Mouse (Mus musculus) skeletal muscle tissue, postnatal 0 days (tissue): ENCODE measurements around the gene Krtap4-7. TPM values are rescaled to one million over a fixed set of nuclear protein-coding genes. Genes with fewer than 3 reads are reported as not detected.

Experiments used
- polyA plus RNA-seq: library from polyadenylated mRNA; unstranded; fragments of >200 nt; fragmentation: Nextera tagmentation; extraction: Ambion mirVana; gene quantifications from 2 replicates; pipeline ENCODE4 v1.2.1, GENCODE M21; 2015

The Krtap4-7 gene
- not detected in 2 replicates for polyA plus RNA-seq

DNA sequence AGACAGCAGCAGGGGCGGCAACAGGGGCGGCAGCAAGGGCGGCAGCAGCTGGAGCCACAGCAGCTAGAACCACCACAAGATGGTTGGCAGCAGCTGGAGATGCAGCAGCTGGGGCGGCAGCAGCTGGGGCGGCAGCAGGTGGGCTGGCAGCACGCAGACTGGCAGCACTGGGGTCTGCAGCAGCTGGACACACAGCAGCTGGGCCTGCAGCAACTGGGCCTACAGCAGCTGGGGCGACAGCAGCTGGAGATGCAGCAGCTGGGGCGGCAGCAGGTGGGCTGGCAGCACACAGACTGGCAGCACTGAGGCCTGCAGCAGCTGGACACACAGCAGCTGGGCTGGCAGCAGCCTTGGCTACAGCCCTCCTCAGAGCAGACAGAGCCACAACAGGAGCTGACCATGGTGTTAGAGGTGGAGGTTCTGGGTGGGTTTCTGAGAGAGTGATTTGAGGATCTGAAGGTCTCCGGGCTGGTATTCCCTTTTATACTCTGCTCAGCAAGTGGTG is at the start of gene Krtap4-7:
Gene Krtap4-7, minus strand, starts transcription at position 455 of the 505 bp plus-strand sequence.

DNA sequence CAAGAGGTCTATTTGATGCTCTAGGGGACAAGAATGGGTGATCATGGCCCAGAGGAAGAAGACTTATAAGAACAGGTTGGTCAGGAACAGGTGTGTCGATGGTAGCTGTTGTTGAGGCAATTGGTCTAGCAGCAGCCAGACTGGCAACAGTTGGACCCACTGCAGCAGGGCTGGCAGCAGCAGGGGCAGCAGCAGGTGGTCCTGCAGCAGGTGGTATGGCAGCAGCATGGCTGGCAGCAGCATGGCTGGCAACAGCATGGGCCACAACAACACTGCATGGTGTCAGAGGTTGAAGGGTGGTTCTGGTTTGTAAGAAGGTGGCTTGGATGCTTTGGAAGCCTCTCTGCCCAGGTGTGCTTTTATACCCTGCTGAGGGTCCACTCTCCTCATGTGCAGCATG is 46.6 kb upstream of the Krtap4-7 start, which contains the start of gene Gm14190:
Gene Gm14190, minus strand, starts transcription at position 278 of the 400 bp plus-strand sequence.

DNA sequence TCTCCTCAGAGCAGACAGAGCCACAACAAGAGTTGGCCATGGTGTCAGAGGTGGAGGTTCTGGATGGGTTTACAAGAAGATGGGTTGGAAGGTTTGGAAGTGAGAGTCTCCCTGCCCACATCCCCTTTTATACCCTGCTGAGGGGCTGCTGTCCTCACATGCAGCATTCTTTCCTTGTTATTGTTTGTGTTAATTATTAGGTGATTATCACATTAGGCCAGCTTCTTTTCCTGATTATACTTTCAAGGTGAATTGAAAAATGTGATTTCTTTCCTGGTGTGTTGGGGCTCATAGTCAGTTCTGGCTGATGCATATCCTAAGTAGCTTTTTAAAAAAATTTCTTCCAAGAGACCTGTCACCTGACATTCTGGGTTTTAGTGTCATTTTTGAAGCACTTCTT is 22.0 kb upstream of the Krtap4-7 start, which contains the start of gene Krtap4-6:
Gene Krtap4-6, minus strand, starts transcription at position 101 of the 400 bp plus-strand sequence.

DNA sequence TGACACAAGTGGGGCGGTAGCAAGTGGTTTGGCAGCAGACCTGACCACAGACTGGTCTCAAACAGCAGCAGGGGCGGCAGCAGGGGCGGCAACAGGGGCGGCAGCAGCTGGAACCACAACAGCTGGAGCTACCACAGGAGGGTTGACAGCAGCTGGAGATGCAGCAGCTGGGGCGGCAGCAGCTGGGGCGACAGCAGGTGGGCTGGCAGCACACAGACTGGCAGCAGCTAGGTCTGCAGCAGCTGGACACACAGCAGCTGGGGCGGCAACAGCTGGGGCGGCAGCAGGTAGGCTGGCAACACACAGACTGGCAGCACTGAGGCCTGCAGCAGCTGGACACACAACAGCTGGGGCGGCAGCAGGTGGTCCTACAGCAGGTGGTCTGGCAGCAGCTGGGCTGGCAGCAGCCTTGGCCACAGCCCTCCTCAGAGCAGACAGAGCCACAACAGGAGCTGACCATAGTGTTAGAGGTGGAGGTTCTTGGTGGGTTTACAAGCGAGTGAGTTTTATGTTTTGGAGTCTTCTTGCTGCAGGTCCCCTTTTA is 14.7 kb upstream of the Krtap4-7 start, which contains the start of gene Gm11563:
Gene Gm11563, minus strand, starts transcription at position 494 of the 544 bp plus-strand sequence.

DNA sequence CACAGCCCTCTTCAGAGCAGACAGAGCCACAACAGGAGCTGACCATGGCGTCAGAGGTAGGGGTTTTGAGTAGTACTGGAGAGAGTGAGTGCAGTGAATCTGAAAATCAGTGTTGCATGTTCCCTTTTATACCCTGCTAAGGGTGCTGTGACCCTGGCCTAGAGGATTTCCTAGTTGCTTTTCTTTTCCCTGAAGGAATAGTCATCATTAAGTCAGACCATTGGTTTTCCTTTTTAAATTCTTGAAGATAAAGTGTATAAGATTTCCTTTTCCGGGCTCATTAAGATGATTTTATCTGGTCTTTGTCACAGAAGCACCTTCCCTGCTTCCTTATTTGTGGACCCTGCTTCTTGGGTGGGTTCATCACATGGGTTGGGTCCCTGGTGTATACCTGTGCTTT is 6.2 kb upstream of the Krtap4-7 start, which contains the start of gene Gm11555:
Gene Gm11555, minus strand, starts transcription at position 101 of the 400 bp plus-strand sequence.

DNA sequence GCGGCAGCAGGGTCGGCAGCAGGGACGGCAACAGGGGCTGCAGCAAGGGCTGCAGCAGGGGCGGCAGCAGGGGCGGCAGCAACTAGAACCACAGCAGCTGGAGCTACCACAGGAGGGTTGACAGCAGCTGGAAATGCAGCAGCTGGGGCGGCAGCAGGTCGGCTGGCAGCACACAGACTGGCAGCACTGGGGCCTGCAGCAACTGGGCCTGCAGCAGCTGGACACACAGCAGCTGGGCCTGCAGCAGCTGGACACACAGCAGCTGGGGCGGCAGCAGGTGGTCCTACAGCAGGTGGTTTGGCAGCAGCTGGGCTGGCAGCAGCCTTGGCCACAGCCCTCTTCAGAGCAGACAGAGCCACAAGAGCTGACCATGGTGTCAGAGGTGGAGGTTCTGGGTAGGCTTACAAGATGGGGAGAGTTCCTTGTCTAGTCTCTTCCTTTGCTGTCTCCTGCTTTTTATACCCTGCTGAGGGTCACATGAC is 9.2 kb downstream of the Krtap4-7 start, which contains the start of gene Krtap4-2:
Gene Krtap4-2, minus strand, starts transcription at position 432 of the 482 bp plus-strand sequence.

DNA sequence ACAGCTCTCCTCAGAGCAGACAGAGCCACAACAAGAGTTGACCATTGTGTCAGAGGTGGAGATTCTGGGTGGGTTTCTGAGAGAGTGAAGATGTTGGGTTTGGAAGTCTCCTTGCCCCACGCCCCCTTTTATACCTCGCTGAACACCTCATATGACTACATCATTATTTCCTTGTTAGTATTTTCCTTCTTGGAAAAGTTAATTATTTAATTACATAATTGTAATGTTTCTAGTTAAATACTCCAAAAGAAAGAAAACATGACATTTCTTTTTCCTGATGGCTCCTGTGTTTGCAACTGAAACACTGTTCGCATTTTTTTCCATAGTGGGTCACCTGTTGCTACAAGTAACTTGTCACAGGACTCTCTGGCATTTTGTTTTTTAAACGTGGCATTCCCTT is 15.8 kb downstream of the Krtap4-7 start, which contains the start of gene Krtap4-1:
Gene Krtap4-1, minus strand, starts transcription at position 101 of the 400 bp plus-strand sequence.

DNA sequence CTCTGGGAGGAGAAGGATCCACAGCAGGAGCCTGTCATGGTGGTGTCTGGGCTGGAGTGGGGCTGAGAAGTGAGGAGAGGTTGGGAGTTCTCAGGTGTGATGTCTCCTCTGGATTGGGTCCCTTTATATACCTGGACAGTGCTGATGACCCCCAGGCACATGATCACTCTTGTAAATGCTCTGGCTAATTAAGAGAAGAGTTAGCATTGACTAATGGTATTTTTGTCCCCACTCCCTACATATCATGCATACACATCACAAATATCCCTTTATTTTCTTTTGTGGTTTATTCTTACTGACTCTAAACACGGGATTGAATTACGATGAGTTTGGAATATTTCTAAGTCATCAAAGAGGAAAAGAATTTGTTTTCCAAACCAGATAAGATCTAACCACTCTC is 23.6 kb downstream of the Krtap4-7 start, which contains the start of gene Gm11562:
Gene Gm11562, minus strand, starts transcription at position 101 of the 400 bp plus-strand sequence.

DNA sequence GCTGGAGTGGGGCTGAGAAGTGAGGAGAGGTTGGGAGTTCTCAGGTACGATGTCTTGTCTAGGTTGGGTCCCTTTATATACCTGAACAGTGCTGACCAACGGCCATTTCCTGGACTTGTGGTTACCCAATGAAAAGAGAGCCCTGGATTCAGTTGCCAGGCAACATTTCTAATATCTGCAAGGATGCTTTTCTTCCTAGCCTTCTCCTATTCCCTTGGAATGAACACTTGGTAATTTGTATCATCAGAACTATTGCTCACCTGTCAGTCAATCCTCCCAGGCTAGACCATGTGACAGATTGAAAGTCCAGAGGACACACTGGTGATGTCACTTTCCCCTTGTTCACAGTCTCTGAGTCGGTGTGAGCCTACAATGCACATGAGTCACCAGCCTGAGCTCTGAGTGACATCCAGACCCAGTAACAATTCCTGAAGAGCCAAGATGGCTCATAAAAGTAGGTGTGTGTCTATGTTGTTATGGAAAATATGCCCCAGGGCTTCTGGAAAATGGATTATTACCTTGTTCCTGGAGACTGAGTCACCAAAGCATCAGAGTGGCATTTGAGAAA is 29.0 kb downstream of the Krtap4-7 start, which contains the start of gene Krtap2-4:
Gene Krtap2-4, minus strand, starts transcription at position 51 of the 568 bp plus-strand sequence.

DNA sequence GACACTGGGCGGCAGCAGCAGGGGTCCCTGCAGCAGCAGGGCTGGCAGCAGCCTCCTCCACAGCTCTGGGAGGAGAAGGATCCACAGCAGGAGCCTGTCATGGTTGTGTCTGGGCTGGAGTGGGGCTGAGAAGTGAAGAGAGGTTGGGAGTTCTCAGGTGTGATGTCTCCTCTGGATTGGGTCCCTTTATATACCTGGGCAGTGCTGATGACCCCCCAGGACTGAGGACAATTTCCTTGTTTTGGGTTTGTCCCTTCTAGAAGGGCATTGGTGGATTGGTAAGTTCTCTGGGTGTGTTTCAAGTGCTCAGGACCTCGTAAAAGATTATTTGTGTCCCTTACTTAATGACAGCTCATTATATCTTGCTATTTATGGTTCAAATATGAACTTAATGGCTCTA is 33.8 kb downstream of the Krtap4-7 start, which contains the start of gene Gm11937:
Gene Gm11937, minus strand, starts transcription at position 101 of the 400 bp plus-strand sequence.

DNA sequence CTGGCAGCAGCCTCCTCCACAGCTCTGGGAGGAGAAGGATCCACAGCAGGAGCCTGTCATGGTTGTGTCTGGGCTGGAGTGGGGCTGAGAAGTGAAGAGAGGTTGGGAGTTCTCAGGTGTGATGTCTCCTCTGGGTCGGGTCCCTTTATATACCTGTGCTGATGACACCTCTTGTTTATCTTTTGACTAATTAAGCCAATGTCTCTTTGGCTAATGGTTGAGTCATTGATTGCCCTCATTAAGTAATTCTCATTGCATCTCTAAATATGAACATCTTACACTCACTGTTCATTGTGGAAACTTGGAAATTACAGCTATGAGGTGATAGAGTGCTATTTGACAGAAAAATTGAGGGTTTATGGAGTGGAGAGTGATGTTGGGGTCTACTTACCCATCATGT is 40.7 kb downstream of the Krtap4-7 start, which contains the start of gene Gm11938:
Gene Gm11938, minus strand, starts transcription at position 101 of the 400 bp plus-strand sequence.

DNA sequence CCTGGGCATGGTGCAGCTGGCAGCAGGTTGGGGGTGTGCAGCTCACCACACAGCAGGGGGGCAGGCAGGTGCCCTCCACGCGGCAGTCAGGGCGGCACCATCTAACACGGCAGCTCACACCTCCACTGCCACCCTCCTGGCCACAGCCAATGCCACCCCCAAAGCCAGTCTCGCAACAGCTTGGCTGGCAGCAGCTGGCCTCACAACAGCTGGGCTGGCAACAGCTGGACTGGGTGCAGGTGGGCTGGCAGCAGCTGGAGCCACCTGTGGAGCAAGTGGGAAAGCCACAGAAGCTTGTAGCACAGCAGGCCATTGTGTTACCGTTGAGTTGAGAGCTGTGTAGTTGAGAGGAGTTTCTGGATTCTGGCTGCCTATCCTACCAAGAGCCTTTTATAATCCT is 46.1 kb downstream of the Krtap4-7 start, which contains the start of gene Krtap9-3:
Gene Krtap9-3, minus strand, starts transcription at position 364 of the 400 bp plus-strand sequence.

Other genes with a start within 250 kb of the Krtap4-7 start
- 2.1 TPM in 1 of 2 replicates, not detected in the other for gene Krt12, start 221.8 kb downstream of the Krtap4-7 start, polyA plus RNA-seq
- gene Krt20, start 205.9 kb downstream of the Krtap4-7 start, polyA plus RNA-seq: 0.13 TPM in 1 of 2 replicates, not detected in the other
- 3.5 TPM in 1 of 2 replicates, not detected in the other for gene Krt23, start 151.0 kb downstream of the Krtap4-7 start, polyA plus RNA-seq
- gene Krt39, start 122.8 kb downstream of the Krtap4-7 start, polyA plus RNA-seq: not detected in 2 replicates
- gene Krt40, start 100.9 kb downstream of the Krtap4-7 start, polyA plus RNA-seq: not detected in 2 replicates
- not detected in 2 replicates for gene Krtap3-3, start 93.2 kb downstream of the Krtap4-7 start, polyA plus RNA-seq
- gene Krtap3-2, start 87.2 kb downstream of the Krtap4-7 start, polyA plus RNA-seq: not detected in 2 replicates
- gene Gm11939, start 84.6 kb downstream of the Krtap4-7 start, polyA plus RNA-seq: not detected in 2 replicates
- not detected in 2 replicates for gene Krtap3-1, start 77.5 kb downstream of the Krtap4-7 start, polyA plus RNA-seq
- not detected in 2 replicates for gene Krtap1-5, start 63.1 kb downstream of the Krtap4-7 start, polyA plus RNA-seq
- gene Krtap1-4, start 60.4 kb downstream of the Krtap4-7 start, polyA plus RNA-seq: not detected in 2 replicates
- gene Krtap1-3, start 52.8 kb downstream of the Krtap4-7 start, polyA plus RNA-seq: not detected in 2 replicates
- gene Krtap9-3, start 46.0 kb downstream of the Krtap4-7 start, polyA plus RNA-seq: not detected in 2 replicates
- gene Gm11938, start 40.8 kb downstream of the Krtap4-7 start, polyA plus RNA-seq: not detected in 2 replicates
- not detected in 2 replicates for gene Gm11937, start 33.9 kb downstream of the Krtap4-7 start, polyA plus RNA-seq
- not detected in 2 replicates for gene Krtap2-4, start 29.2 kb downstream of the Krtap4-7 start, polyA plus RNA-seq
- gene Gm11562, start 23.7 kb downstream of the Krtap4-7 start, polyA plus RNA-seq: not detected in 2 replicates
- gene Krtap4-1, start 15.9 kb downstream of the Krtap4-7 start, polyA plus RNA-seq: not detected in 2 replicates
- not detected in 2 replicates for gene Krtap4-2, start 9.0 kb downstream of the Krtap4-7 start, polyA plus RNA-seq
- not detected in 2 replicates for gene Gm11555, start 6.1 kb upstream of the Krtap4-7 start, polyA plus RNA-seq
- not detected in 2 replicates for gene Gm11563, start 14.9 kb upstream of the Krtap4-7 start, polyA plus RNA-seq
- gene Krtap4-6, start 21.9 kb upstream of the Krtap4-7 start, polyA plus RNA-seq: not detected in 2 replicates
- gene Gm14190, start 46.7 kb upstream of the Krtap4-7 start, polyA plus RNA-seq: not detected in 2 replicates
- not detected in 2 replicates for gene Gm14180, start 90.2 kb upstream of the Krtap4-7 start, polyA plus RNA-seq
- gene Gm11595, start 128.8 kb upstream of the Krtap4-7 start, polyA plus RNA-seq: not detected in 2 replicates
- gene Krtap4-8, start 136.6 kb upstream of the Krtap4-7 start, polyA plus RNA-seq: not detected in 2 replicates
- not detected in 2 replicates for gene Krtap4-9, start 141.1 kb upstream of the Krtap4-7 start, polyA plus RNA-seq
- not detected in 2 replicates for gene Gm11596, start 149.4 kb upstream of the Krtap4-7 start, polyA plus RNA-seq
- not detected in 2 replicates for gene Gm11569, start 154.8 kb upstream of the Krtap4-7 start, polyA plus RNA-seq
- not detected in 2 replicates for gene Gm11554, start 160.4 kb upstream of the Krtap4-7 start, polyA plus RNA-seq
- not detected in 2 replicates for gene Krtap4-13, start 165.8 kb upstream of the Krtap4-7 start, polyA plus RNA-seq
- not detected in 2 replicates for gene Gm11564, start 171.6 kb upstream of the Krtap4-7 start, polyA plus RNA-seq
- not detected in 2 replicates for gene 2300003K06Rik, start 194.0 kb upstream of the Krtap4-7 start, polyA plus RNA-seq
- gene Krtap4-16, start 207.5 kb upstream of the Krtap4-7 start, polyA plus RNA-seq: not detected in 2 replicates
- not detected in 2 replicates for gene Gm11568, start 213.8 kb upstream of the Krtap4-7 start, polyA plus RNA-seq
- gene Gm11559, start 220.4 kb upstream of the Krtap4-7 start, polyA plus RNA-seq: not detected in 2 replicates
- gene Krtap9-1, start 229.3 kb upstream of the Krtap4-7 start, polyA plus RNA-seq: not detected in 2 replicates
- not detected in 2 replicates for gene Gm11567, start 235.1 kb upstream of the Krtap4-7 start, polyA plus RNA-seq